Mouse (Mus musculus) megakaryocyte, embryonic 14.5 days (primary cell): ENCODE measurements at regions not wholly inside any gene's neighbourhood (a gene's known extent, or its start where the extent isn't known, plus 50 kb on each side); places are given as distances from the start of the nearest gene placed in this dataset.

Source experiments
- FLI1 ChIP-seq: IDR thresholded peaks from 2 replicates; pipeline ENCODE4 v1.6.1; 2012; ENCODE audit warnings: low read length, inconsistent platforms, mixed read lengths
- GATA1 ChIP-seq: IDR thresholded peaks from 3 replicates; pipeline ENCODE4 v1.6.1; 2012; ENCODE audit warnings: mixed read lengths, low read length, inconsistent platforms, borderline replicate concordance

- TF ChIP-seq GATA1 (no peak), FLI1 (no peak)
These were observed 742.4 kb downstream of the Nedd1 start for GRCm38 (mm10) chr10:91979841-91980240.
